Mouse (Mus musculus) embryonic facial prominence, embryonic 11.5 days (tissue): ENCODE measurements at regions not wholly inside any gene's neighbourhood (a gene's known extent, or its start where the extent isn't known, plus 50 kb on each side); places are given as distances from the start of the nearest gene placed in this dataset.
A peak's percentile ranks its signal among the peaks of the same experiment; 100 is the strongest.

ENCODE experiments used
- ATAC-seq: fragments of 200-750 bp; cut with Nextera tagmentation; replicated peaks from 2 replicates; pipeline ENCODE4 v1.8.0; 2017; ENCODE audit warnings: low read depth; ENCODE audit not compliant: insufficient number of reproducible peaks, low FRiP score, low TSS enrichment
- DNase-seq: peaks from one replicate; pipeline ENCODE4 v3.0.0-alpha.2; 2015; ENCODE audit warnings: low spot score
- H3K27ac ChIP-seq: fragments of 300-500 bp; sonication (generic); replicated peaks from 2 replicates; pipeline ENCODE4 v1.5.1; 2014; ENCODE audit warnings: mild to moderate bottlenecking, low read depth, low read length, control low read depth
- H3K27me3 ChIP-seq: fragments of 300-500 bp; sonication (generic); 2 replicates; pipeline ENCODE4 v1.6.1; 2014; ENCODE audit warnings: mild to moderate bottlenecking, low read length, moderate library complexity, mixed read lengths; ENCODE audit not compliant: control insufficient read depth, insufficient read depth
- H3K36me3 ChIP-seq: fragments of 300-500 bp; sonication (generic); replicated peaks from 2 replicates; pipeline ENCODE4 v1.6.1; 2014; ENCODE audit warnings: low read depth, mild to moderate bottlenecking, low read length, moderate library complexity, mixed read lengths; ENCODE audit not compliant: control insufficient read depth, insufficient read depth
- H3K4me1 ChIP-seq: fragments of 300-500 bp; sonication (generic); 2 replicates; pipeline ENCODE4 v1.6.1; 2014; ENCODE audit warnings: low read length, mixed read lengths; ENCODE audit not compliant: control insufficient read depth, insufficient read depth
- H3K4me2 ChIP-seq: fragments of 300-500 bp; sonication (generic); 2 replicates; pipeline ENCODE4 v1.6.1; 2014; ENCODE audit warnings: low read depth, mild to moderate bottlenecking, control low read depth, low read length, moderate library complexity
- H3K4me3 ChIP-seq: fragments of 300-500 bp; sonication (generic); 2 replicates; pipeline ENCODE4 v1.5.1; 2014; ENCODE audit warnings: low read depth, low read length, control low read depth
- H3K9ac ChIP-seq: fragments of 300-500 bp; sonication (generic); replicated peaks from 2 replicates; pipeline ENCODE4 v1.6.1; 2014; ENCODE audit warnings: mild to moderate bottlenecking, control low read depth, low read length
- H3K9me3 ChIP-seq: fragments of 300-500 bp; sonication (generic); replicated peaks from 2 replicates; pipeline ENCODE4 v1.6.1; 2016; ENCODE audit warnings: mild to moderate bottlenecking, low read length, inconsistent platforms, mixed read lengths; ENCODE audit not compliant: control insufficient read depth
- WGBS: fragments of 180-500 bp; shearing (Covaris S2); extraction: QIAGEN DNeasy Blood & Tissue Kit; methylation state at CpG from one replicate; pipeline ENCODE4 v1.1.7; 2014; 5-methylcytosine and 5-hydroxymethylcytosine counted together

GRCm38 (mm10) chr9:61227492-61228229 is 144.5 kb upstream of the Tle3 start:
- ATAC-seq (no peak), DNase-seq (peak; percentile 60)
- no peak overlapping the region for H3K9ac ChIP-seq
- H3K4me3 ChIP-seq: no peak overlapping the region
- 34% methylated on average over 19 of the region's 19 CpGs for WGBS
- peaks cover 5% of the 10 kb centered on the region for H3K4me1 ChIP-seq
- H3K4me2 ChIP-seq: no peak overlapping the region; the same call in 1 of the 2 replicates
- H3K36me3 ChIP-seq: no peaks in the 10 kb centered on the region
- no peak overlapping the region for H3K27ac ChIP-seq
- no peaks in the 10 kb centered on the region for H3K9me3 ChIP-seq
- H3K27me3 ChIP-seq: no peaks in the 10 kb centered on the region

GRCm38 (mm10) chr9:61228230-61228631 is 143.9 kb upstream of the Tle3 start:
- 74% methylated on average over 6 of the region's 6 CpGs for WGBS
- Histone ChIP-seq H3K27me3 (no peaks in the 10 kb centered on the region), H3K27ac (no peak overlapping the region), H3K4me2 (no peak overlapping the region; the same call in 1 of the 2 replicates), H3K4me3 (no peak overlapping the region), H3K9me3 (no peaks in the 10 kb centered on the region), H3K9ac (no peak overlapping the region), H3K36me3 (no peaks in the 10 kb centered on the region), H3K4me1 (peaks cover 5% of the 10 kb centered on the region)
- DNase-seq (no peak), ATAC-seq (no peak)

DNA sequence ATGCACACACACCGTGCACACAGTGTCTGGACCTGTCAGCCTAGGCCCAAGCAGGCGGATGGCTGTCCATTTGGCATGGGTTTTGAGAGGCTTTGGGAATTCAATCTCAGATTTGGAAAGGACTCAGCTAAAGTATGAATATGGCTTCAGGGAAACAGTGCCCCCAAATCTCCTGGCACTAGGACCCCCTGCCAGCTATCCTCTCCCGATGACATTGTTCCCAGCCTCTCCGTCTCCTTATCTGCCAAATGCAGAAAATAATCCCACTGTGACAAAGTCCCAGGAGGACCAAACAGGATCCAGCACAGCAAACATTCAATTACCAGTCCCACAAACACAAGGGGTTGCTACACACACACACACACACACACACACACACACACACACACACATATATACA is 141.9 kb upstream of the Tle3 start:
- Histone ChIP-seq H3K4me2 (no peak overlapping the region), H3K9ac (no peak overlapping the region), H3K4me1 (peaks cover 5% of the 10 kb centered on the region), H3K36me3 (no peaks in the 10 kb centered on the region), H3K27me3 (no peaks in the 10 kb centered on the region), H3K27ac (no peak overlapping the region), H3K4me3 (no peak overlapping the region), H3K9me3 (no peaks in the 10 kb centered on the region)
- no peak for DNase-seq
- no peak for ATAC-seq
- 89% methylated on average over 4 of the region's 4 CpGs for WGBS

- H3K9me3 ChIP-seq: no peaks in the 10 kb centered on the region
- no peak overlapping the region for H3K4me3 ChIP-seq
- no peak overlapping the region for H3K27ac ChIP-seq
- H3K36me3 ChIP-seq: no peaks in the 10 kb centered on the region
- H3K4me2 ChIP-seq: no peak overlapping the region
- H3K27me3 ChIP-seq: no peaks in the 10 kb centered on the region
- 84% methylated on average over 7 of the region's 7 CpGs for WGBS
- H3K9ac ChIP-seq: no peak overlapping the region
- H3K4me1 ChIP-seq: peaks cover under 1% of the 10 kb centered on the region
- ATAC-seq: no peak
- DNase-seq: no peak
Observed at GRCm38 (mm10) chr9:61232630-61233029, 139.5 kb upstream of the Tle3 start.

- Histone ChIP-seq H3K4me3 (no peak overlapping the region), H3K27me3 (no peaks in the 10 kb centered on the region), H3K27ac (no peak overlapping the region), H3K4me2 (no peak overlapping the region), H3K4me1 (no peaks in the 10 kb centered on the region; the same call in 1 of the 2 replicates), H3K36me3 (no peaks in the 10 kb centered on the region), H3K9me3 (no peaks in the 10 kb centered on the region), H3K9ac (no peak overlapping the region)
- ATAC-seq (no peak), DNase-seq (no peak)
- 68% methylated on average over 2 of the region's 2 CpGs for WGBS
Observed at GRCm38 (mm10) chr9:61233251-61233650, 138.9 kb upstream of the Tle3 start.

DNA sequence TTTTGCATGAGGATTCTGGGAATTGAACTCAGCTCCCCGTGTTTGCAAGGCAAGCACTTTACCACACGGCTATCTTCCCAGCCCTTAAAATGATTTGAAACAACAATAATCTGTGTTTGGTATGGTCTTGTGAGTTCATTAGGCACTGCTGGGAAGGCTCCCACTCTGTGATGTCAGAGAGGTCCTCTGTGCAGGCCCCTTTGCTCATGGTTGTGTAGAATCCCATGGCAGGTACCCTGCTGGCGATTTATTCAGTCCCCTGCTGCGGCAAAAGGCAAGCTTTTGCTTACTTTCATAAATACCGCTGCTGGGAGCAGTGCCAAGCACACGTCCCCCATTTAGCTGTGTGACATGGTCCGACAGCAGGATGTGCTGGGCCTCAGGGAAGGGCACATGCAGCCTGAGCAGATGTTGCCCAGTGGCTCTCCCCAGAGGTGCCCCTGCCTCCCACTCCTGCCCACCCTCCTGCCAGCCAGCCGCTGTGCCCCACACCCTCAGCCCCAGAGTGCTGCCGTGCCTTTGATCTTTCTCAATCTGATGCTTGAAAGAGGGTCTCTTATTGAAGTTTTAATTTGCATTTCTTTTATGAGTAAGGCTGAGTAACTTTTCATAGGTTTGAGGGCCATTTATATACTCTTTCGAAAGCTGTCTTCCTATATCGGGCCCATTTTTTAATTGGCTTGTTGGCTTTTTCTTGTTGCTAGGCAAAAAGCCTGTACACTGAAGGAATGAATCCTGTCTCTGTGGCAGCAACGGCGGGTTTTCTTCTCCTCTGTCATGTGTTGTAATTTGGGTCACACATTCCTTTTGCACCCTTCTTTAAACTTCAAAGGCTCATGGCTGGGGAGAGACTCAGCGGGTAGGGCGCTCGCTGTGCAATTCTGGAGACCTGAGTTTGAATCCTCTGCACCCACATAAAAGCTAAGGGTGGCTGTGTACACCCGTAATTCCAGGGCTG is 136.2 kb upstream of the Tle3 start:
- 53% methylated on average over 17 of the region's 17 CpGs for WGBS
- no peak overlapping the region for H3K4me3 ChIP-seq
- H3K4me1 ChIP-seq: no peaks in the 10 kb centered on the region
- no peaks in the 10 kb centered on the region for H3K27me3 ChIP-seq
- ATAC-seq: peak; percentile 63; the same call in 1 of the 2 replicates
- DNase-seq: no peak
- H3K9me3 ChIP-seq: no peaks in the 10 kb centered on the region
- no peaks in the 10 kb centered on the region for H3K36me3 ChIP-seq
- no peak overlapping the region for H3K9ac ChIP-seq
- no peak overlapping the region for H3K27ac ChIP-seq
- H3K4me2 ChIP-seq: no peak overlapping the region

DNA sequence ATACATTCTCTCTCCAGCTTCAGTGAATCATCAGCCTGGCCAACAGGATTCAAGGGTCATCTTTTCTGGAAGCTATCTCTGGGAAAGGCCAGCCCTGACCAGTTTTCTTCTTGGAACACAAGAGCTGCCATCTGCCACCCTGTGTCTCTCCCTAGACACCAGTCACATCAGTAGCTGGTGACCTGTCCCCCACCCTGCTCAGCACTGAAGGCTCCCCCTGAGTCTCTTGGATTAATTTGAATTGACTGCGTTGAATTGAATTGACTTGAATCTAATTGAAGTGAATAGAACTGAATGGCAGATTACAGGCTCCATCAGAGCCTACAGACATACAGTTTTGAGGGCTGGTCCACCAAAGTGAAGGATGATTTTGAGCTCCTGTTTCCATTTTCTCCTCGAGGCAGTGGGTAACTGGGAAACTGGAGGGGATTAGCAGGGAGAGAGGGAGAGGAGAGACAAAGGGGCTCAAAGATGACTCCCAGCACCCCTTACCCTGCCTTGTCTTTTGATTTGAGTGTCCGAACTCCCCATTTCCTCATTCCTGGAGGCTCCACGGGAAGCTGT is 133.4 kb upstream of the Tle3 start:
- no peak for DNase-seq
- no peaks in the 10 kb centered on the region for H3K36me3 ChIP-seq
- no peaks in the 10 kb centered on the region for H3K9me3 ChIP-seq
- 53% methylated on average over 4 of the region's 4 CpGs for WGBS
- H3K4me3 ChIP-seq: no peak overlapping the region
- no peak overlapping the region for H3K4me2 ChIP-seq
- no peaks in the 10 kb centered on the region for H3K27me3 ChIP-seq
- no peak overlapping the region for H3K27ac ChIP-seq
- H3K9ac ChIP-seq: no peak overlapping the region
- ATAC-seq: no peak
- H3K4me1 ChIP-seq: no peaks in the 10 kb centered on the region
